Mouse (Mus musculus): Measurements from ENCODE around the gene Hbs1l. TPM values are rescaled to one million over a fixed set of nuclear protein-coding genes. Genes with fewer than 3 reads are reported as not detected.

Hbs1l gene
- polyA plus RNA-seq (2016; fragmentation: Nextera tagmentation; extraction: Ambion mirVana) = 121 and 129 TPM in 2 replicates

GRCm38 (mm10) chr10:21295759-21296621, at the start of gene Hbs1l:
Gene Hbs1l, plus strand, starts transcription at chr10:21295979.
- Histone ChIP-seq H3K9me3 (no peaks in the 10 kb centered on the region), H3K36me3 (replicated peaks) (peaks cover 20% of the 10 kb centered on the region), H3K27me3 (replicated peaks; ENCODE audit: low read depth, poor library complexity, severe bottlenecking) (no peaks in the 10 kb centered on the region), H3K4me1 (peaks cover 14% of the 10 kb centered on the region), H3K27ac (replicated peaks) (peak within 1 kb of the TSS; percentile 90), H3K4me3 (peak within 1 kb of the TSS; percentile 97)
- DNase-seq (ENCODE audit: low spot score) = peak; percentile 97
- under 1% methylated on average over 81 of the region's 81 CpGs for WGBS

DNA sequence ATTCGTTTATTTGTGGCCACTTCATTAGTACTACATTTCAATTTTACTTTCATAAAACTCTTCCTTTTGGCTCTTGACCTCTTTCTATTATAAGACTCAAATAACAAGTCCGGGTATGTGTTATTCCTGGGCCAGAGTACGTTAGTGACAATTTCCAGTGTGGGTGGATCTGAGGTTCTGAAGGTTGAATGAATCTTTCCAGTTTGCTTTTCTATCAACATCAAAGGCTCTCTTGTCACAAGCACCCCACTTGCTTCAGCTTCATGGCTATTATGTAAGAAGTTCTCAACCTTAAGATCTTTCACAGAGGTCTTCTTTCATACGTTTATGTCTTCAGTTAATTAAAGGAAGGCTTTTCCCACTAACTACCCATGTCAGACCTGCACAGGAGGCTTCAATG, 47.2 kb upstream of the Hbs1l start:
- Histone ChIP-seq H3K27ac (replicated peaks) (no peak overlapping the region), H3K27me3 (replicated peaks; ENCODE audit: low read depth, poor library complexity, severe bottlenecking) (no peaks in the 10 kb centered on the region), H3K4me3 (no peak overlapping the region), H3K4me1 (no peaks in the 10 kb centered on the region), H3K36me3 (replicated peaks) (no peaks in the 10 kb centered on the region), H3K9me3 (no peaks in the 10 kb centered on the region)
- WGBS = 78% methylated on average over 4 of the region's 4 CpGs
- no peak for DNase-seq (ENCODE audit: low spot score)

DNA sequence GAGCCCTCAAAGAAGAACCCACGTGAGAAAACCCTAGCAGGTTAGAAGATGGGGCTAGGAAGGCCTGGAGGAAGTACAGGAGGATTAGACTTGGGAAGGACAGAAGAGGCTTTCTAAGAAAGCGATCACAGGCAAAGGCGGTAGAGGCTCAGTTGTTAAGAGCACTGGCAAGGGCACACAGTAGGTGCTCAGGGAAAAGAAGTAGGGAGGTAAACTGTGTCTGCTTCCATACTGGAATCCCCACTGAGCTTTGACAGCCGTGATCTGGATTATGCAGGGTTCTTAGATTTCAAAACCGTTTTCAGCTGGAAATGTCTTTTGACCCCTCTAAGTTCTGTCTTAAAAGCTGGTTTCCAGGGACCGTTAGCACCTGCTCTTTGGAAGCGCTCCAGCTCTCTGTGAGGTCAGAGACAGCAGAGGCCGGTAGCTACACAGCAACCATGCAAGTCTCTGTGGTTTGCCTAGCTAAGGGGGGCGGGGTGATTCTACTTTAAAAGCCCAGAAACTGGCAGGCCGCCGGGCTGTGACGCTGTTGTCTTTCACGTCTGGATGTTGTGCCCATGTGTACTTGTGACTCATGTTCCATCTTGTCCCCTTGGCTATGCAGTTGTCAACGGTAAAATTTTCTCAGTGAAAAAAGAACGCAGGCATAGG, 43.8 kb upstream of the Hbs1l start:
- Histone ChIP-seq H3K4me1 (no peaks in the 10 kb centered on the region), H3K27me3 (replicated peaks; ENCODE audit: low read depth, poor library complexity, severe bottlenecking) (no peaks in the 10 kb centered on the region), H3K36me3 (replicated peaks) (no peaks in the 10 kb centered on the region), H3K27ac (replicated peaks) (no peak overlapping the region), H3K4me3 (no peak overlapping the region), H3K9me3 (no peaks in the 10 kb centered on the region)
- WGBS = 65% methylated on average over 15 of the region's 15 CpGs
- DNase-seq (ENCODE audit: low spot score) = no peak

- 87% methylated on average over 4 of the region's 4 CpGs for WGBS
- no peak for DNase-seq (ENCODE audit: low spot score)
- Histone ChIP-seq H3K27ac (replicated peaks) (no peak overlapping the region), H3K9me3 (no peaks in the 10 kb centered on the region), H3K36me3 (replicated peaks) (no peaks in the 10 kb centered on the region), H3K4me1 (no peaks in the 10 kb centered on the region), H3K4me3 (no peak overlapping the region), H3K27me3 (replicated peaks; ENCODE audit: low read depth, poor library complexity, severe bottlenecking) (no peaks in the 10 kb centered on the region)
Measured at GRCm38 (mm10) chr10:21252800-21253199, 43.0 kb upstream of the Hbs1l start.

- no peaks in the 10 kb centered on the region for H3K36me3 ChIP-seq (replicated peaks)
- H3K27ac ChIP-seq (replicated peaks) = no peak overlapping the region
- no peak for DNase-seq (ENCODE audit: low spot score)
- H3K4me3 ChIP-seq = no peak overlapping the region
- no peaks in the 10 kb centered on the region for H3K9me3 ChIP-seq
- no peaks in the 10 kb centered on the region for H3K4me1 ChIP-seq
- 87% methylated on average over 12 of the region's 12 CpGs for WGBS
- no peaks in the 10 kb centered on the region for H3K27me3 ChIP-seq (replicated peaks; ENCODE audit: low read depth, poor library complexity, severe bottlenecking)
Measured at GRCm38 (mm10) chr10:21254266-21255140, 41.3 kb upstream of the Hbs1l start.

GRCm38 (mm10) chr10:21257244-21257643, 38.5 kb upstream of the Hbs1l start:
- no peak for DNase-seq (ENCODE audit: low spot score)
- H3K4me3 ChIP-seq = no peak overlapping the region
- H3K4me1 ChIP-seq = no peaks in the 10 kb centered on the region
- no peaks in the 10 kb centered on the region for H3K9me3 ChIP-seq
- WGBS = 70% methylated on average over 5 of the region's 5 CpGs
- H3K27me3 ChIP-seq (replicated peaks; ENCODE audit: low read depth, poor library complexity, severe bottlenecking) = no peaks in the 10 kb centered on the region
- no peak overlapping the region for H3K27ac ChIP-seq (replicated peaks)
- H3K36me3 ChIP-seq (replicated peaks) = no peaks in the 10 kb centered on the region

DNA sequence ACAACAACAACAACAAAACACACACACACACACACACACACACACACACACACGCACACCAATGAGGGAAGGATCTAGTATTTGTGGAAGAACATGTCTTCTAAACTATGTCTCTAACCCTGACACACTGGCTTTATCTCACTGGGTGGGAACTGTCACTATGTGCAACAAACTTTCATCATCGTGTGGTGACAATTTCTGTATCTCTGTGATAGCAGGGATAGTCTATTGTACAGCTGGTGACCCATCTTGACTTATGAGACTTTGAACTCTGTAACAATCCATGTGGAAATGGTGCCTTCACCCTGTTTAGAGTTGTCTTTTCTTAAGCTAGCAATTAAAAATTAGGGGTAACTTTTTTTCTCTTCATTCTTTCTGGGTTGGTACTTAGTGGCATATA, 36.1 kb upstream of the Hbs1l start:
- H3K27me3 ChIP-seq (replicated peaks; ENCODE audit: low read depth, poor library complexity, severe bottlenecking) = no peaks in the 10 kb centered on the region
- no peaks in the 10 kb centered on the region for H3K4me1 ChIP-seq
- H3K4me3 ChIP-seq = no peak overlapping the region
- 74% methylated on average over 2 of the region's 2 CpGs for WGBS
- no peak overlapping the region for H3K27ac ChIP-seq (replicated peaks)
- H3K9me3 ChIP-seq = no peaks in the 10 kb centered on the region
- H3K36me3 ChIP-seq (replicated peaks) = no peaks in the 10 kb centered on the region
- DNase-seq (ENCODE audit: low spot score) = no peak

GRCm38 (mm10) chr10:21265188-21265587, 30.6 kb upstream of the Hbs1l start:
- DNase-seq (ENCODE audit: low spot score) = no peak
- H3K4me3 ChIP-seq = no peak overlapping the region
- no peaks in the 10 kb centered on the region for H3K9me3 ChIP-seq
- no peaks in the 10 kb centered on the region for H3K4me1 ChIP-seq
- no peaks in the 10 kb centered on the region for H3K27me3 ChIP-seq (replicated peaks; ENCODE audit: low read depth, poor library complexity, severe bottlenecking)
- 86% methylated on average over 11 of the region's 11 CpGs for WGBS
- no peaks in the 10 kb centered on the region for H3K36me3 ChIP-seq (replicated peaks)
- H3K27ac ChIP-seq (replicated peaks) = no peak overlapping the region

GRCm38 (mm10) chr10:21267452-21267851, 28.3 kb upstream of the Hbs1l start:
- Histone ChIP-seq H3K4me1 (no peaks in the 10 kb centered on the region), H3K36me3 (replicated peaks) (no peaks in the 10 kb centered on the region), H3K9me3 (no peaks in the 10 kb centered on the region), H3K27me3 (replicated peaks; ENCODE audit: low read depth, poor library complexity, severe bottlenecking) (no peaks in the 10 kb centered on the region), H3K27ac (replicated peaks) (no peak overlapping the region), H3K4me3 (no peak overlapping the region)
- no peak for DNase-seq (ENCODE audit: low spot score)
- WGBS = 89% methylated on average over 2 of the region's 2 CpGs

DNA sequence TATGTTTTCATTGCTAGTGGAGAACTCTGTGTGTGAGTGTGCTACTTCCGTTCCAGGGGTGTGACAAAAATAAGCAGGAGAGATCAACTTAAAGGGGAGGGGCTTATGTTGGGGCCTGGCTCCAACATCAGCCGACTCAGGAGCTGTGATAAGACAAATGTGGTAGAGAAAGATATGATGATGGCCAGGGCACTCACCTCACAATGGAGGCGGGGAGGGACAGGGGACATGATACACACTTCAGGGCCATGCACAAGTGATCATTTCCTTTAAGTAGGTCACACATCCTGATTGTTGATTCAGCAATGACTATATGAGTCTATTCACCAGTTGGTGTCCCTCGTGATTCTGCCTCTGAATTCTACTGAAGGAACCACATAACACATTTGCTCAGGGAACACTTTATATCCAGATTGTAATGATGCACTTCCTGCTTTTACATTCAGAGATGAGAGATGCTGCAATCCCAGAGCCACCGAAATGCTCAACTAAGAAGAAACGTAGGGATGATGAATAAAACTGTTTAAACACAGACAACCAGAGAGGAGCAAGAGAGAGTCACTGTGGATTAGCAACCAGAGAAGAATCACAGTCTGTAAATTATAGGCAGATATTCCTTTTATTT, 26.9 kb upstream of the Hbs1l start:
- Histone ChIP-seq H3K36me3 (replicated peaks) (no peaks in the 10 kb centered on the region), H3K9me3 (no peaks in the 10 kb centered on the region), H3K27me3 (replicated peaks; ENCODE audit: low read depth, poor library complexity, severe bottlenecking) (no peaks in the 10 kb centered on the region), H3K4me3 (no peak overlapping the region), H3K27ac (replicated peaks) (no peak overlapping the region), H3K4me1 (no peaks in the 10 kb centered on the region)
- DNase-seq (ENCODE audit: low spot score) = no peak
- 82% methylated on average over 6 of the region's 6 CpGs for WGBS

DNA sequence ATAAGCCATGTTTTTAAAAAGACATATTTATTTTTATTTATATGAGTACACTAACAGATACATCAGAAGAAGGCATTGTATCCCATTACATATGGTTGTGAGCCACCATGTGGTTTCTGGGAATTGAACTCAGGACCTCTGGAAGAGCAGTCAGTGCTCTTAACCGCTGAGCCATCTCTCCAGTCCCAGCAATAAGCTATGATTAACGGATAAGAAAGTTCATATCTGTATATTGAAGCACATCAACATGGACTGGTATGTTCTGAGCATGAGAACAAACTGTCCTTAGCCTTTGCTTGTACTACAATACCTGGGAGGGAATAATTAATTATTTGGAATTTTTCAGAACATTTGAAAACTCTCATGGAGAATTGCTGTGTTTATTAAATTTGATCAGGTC, 25.9 kb upstream of the Hbs1l start:
- 92% methylated on average over 2 of the region's 2 CpGs for WGBS
- Histone ChIP-seq H3K27ac (replicated peaks) (no peak overlapping the region), H3K9me3 (no peaks in the 10 kb centered on the region), H3K4me1 (no peaks in the 10 kb centered on the region), H3K27me3 (replicated peaks; ENCODE audit: low read depth, poor library complexity, severe bottlenecking) (no peaks in the 10 kb centered on the region), H3K36me3 (replicated peaks) (no peaks in the 10 kb centered on the region), H3K4me3 (no peak overlapping the region)
- no peak for DNase-seq (ENCODE audit: low spot score)

GRCm38 (mm10) chr10:21270905-21271304, 24.9 kb upstream of the Hbs1l start:
- Histone ChIP-seq H3K36me3 (replicated peaks) (no peaks in the 10 kb centered on the region), H3K9me3 (no peaks in the 10 kb centered on the region), H3K4me3 (no peak overlapping the region), H3K27me3 (replicated peaks; ENCODE audit: low read depth, poor library complexity, severe bottlenecking) (no peaks in the 10 kb centered on the region), H3K27ac (replicated peaks) (no peak overlapping the region), H3K4me1 (no peaks in the 10 kb centered on the region)
- WGBS = 87% methylated on average over 5 of the region's 5 CpGs
- DNase-seq (ENCODE audit: low spot score) = no peak
